In genomic region chr13:43991774-43992173, GRCm38 (mm10) we compare ENCODE assay signal across 9 mouse cellular contexts.
A peak's percentile ranks its signal among the peaks of the same experiment; 100 is the strongest.
DNase-seq lines count a peak whose midpoint lies in the region; ATAC-seq lines count a peak whose summit lies in the region.
"Had no signal": no experiment of that assay in that cellular context is flagged by ENCODE, and none has a peak within 500 bp of the region (broad histone marks: within the 10 kb centered on the region; RNA-seq: fewer than 3 reads in every experiment).

No protein-coding gene starts in this region.

- DNase-seq in layer of hippocampus, adult 9-11 months: peak; percentile 8
- DNase-seq in layer of hippocampus, adult 9-10 months (ENCODE audit: low spot score): no peak
- DNase-seq in adrenal gland, adult 2 months: peak; percentile 81
- peak; percentile 24 for DNase-seq in gastrocnemius, adult 18-20 months (ENCODE audit: low spot score)
- DNase-seq in kidney, adult 9 months: peak; percentile 90
- peak; percentile 83 for DNase-seq in lung, postnatal 10 days

- H3K4me3 ChIP-seq in forebrain, embryonic 12.5 days (replicated peaks): no peak overlapping the region
- H3K4me3 ChIP-seq: myocyte had no signal

- no peaks in the 10 kb centered on the region for H3K9me3 ChIP-seq in forebrain, embryonic 12.5 days

- no peak overlapping the region for H3K27ac ChIP-seq in forebrain, embryonic 12.5 days

- H3K9ac ChIP-seq in forebrain, embryonic 12.5 days: no peak overlapping the region

- WGBS in forebrain, embryonic 12.5 days: 50% methylated on average over 5 of the region's 5 CpGs

- peaks cover 28% of the 10 kb centered on the region for H3K4me1 ChIP-seq in forebrain, embryonic 12.5 days

- no peak overlapping the region for H3K4me2 ChIP-seq in forebrain, embryonic 12.5 days

- no peak for ATAC-seq in megakaryocyte, adult 5-6 weeks (ENCODE audit: poor library complexity, severe bottlenecking)
- ATAC-seq in forebrain, embryonic 12.5 days (ENCODE audit: low FRiP score): no peak

- H3K36me3 ChIP-seq in forebrain, embryonic 12.5 days (replicated peaks): no peaks in the 10 kb centered on the region

- H3K27me3 ChIP-seq in forebrain, embryonic 12.5 days: no peaks in the 10 kb centered on the region
